Mouse (Mus musculus) urinary bladder, adult 2 months (tissue): ENCODE results near the gene Magi3. TPM values are rescaled to one million over a fixed set of nuclear protein-coding genes. Genes with fewer than 3 reads are reported as not detected.

Experiments
- DNase-seq: peaks from one replicate; pipeline ENCODE4 v3.0.0; 2022; ENCODE audit warnings: low spot score
- polyA plus RNA-seq: library from polyadenylated mRNA; depleted of rRNA; stranded (reverse); fragments of >200 nt; gene quantifications from 2 replicates; pipeline ENCODE4 v1.2.3, GENCODE M21; 2012; rRNA removed

Magi3 gene
- 19.4 and 21.3 TPM in 2 replicates for polyA plus RNA-seq

DNA sequence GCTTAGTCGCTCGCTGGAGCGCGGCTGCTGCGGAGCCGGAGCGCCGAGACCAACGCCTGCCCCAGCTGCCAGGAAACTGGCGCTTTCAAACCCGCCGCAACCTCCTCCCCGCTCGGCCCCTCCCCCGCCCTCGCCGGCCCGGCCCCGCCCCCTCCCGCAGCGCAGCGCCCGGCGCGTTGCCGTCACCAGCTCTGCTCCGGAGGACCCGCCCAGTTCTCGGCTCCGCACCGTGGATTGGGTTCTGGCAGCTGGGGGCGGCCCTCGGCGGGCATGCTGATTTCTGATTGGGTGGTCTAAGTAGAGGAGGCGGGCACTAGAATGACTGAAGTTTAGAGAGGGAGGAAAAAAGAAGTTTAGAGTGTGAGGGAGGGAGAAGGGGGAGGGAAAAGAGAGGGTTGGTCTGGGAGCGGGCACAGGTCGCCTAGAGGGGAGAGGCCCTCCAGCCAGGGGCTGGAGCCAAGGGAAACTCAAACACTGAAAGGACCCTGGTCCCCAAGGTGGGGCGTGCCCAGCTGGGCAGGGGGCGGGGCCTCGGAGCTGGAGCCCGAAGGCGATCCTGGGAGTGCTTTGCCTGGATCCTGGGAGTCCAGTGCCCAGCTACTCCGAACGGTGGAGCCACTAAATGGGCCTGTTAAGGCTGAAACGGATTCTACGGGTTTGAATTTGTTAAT is at the start of gene Magi3:
TSS of gene Magi3 (minus strand) at position 80 of the 671 bp plus-strand sequence.
- peak; percentile 94 for DNase-seq

DNA sequence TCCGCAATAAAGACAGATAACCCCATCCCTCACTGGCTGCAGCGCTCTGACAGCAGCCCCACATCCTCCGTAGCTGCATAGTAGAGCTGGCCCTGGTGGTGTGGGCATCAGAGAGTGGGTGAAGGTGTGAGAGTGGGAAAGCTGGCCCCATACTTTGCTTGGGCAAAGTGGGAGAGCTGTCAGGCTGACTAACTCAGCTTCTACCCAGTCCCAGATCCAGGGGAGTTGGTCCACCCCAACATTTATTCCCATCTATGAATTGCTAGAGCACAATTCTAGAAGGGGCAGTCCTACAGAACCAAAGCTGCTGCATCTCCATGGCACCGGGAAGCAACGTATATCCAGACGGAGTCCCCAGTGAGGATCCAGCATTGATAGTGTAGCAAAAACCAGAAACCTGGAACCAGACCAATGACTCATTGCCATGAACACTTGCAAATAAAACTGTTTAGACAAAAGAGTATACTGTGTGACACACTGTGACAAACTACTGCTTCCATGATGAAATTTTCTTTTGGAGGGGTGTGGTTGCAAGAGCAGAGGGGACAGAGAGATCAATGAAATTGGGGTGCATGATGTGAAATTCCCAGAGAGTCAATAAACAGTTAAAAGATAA is 44.5 kb upstream of the Magi3 start:
- DNase-seq, result no peak

DNA sequence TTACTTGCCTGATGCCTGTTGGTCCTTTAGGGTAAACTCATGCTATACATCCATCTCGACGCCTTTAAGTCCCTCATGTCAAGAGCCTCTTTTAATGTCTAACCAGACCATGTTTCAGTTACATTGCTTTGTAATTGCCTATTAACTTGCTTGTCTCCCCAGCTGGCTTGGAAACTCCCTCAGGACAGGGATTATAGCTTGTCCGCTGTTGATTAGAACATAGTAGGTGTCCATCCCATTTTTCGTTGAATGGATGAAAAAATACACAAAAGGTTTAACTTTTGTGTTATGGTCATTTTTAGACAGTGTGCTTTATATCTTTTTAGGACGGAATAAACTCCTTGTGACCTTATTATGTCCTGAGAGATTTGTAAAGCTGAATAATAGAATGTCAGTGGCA is 40.0 kb upstream of the Magi3 start:
- DNase-seq, result no peak

GRCm38 (mm10) chr3:104259168-104259567 is 39.0 kb upstream of the Magi3 start:
- no peak for DNase-seq

DNA sequence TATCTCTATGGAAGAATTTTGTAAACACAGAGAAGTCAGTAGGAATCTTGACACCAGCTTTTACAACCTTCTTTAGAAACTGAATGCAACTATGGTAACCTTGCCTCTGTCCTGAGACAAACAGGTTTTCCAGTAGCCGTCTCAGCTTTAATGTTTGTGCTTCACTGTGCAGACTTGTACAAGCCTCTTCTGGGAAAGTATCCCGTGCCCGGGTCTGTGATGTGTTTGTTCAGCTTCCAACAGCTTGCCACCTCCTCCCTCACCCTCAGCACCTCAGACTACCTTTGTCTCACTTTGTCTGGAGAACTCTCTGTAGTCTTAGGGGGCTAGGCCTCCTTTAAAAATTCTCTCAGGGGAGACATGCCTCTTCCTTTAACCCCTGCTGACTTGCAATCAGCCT is 36.9 kb upstream of the Magi3 start:
- DNase-seq, result no peak

GRCm38 (mm10) chr3:104253760-104254159 is 33.6 kb upstream of the Magi3 start:
- DNase-seq, result no peak

DNA sequence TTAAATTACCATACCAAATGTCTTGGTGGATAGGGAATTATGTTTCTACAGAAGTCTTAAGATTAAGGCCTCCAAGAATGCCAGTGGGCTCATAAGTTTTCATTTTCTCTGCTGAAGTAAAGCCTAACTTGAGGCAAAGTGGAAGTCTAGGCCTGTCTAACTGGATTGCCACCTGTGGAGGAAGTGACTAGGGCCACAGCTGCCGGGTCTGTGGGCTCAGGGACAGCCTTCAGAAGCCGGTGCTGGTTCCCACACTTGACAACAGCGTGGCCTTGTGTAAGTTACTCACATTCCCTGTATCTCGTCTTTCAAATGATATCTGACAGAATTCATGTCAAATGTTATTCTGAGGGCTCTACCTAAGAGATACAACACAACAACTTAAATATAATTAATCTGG is 27.7 kb upstream of the Magi3 start:
- no peak for DNase-seq

- DNase-seq, result no peak
Measured at GRCm38 (mm10) chr3:104247057-104247456, 26.9 kb upstream of the Magi3 start.

- no peak for DNase-seq
Measured at GRCm38 (mm10) chr3:104244373-104244772, 24.2 kb upstream of the Magi3 start.

DNA sequence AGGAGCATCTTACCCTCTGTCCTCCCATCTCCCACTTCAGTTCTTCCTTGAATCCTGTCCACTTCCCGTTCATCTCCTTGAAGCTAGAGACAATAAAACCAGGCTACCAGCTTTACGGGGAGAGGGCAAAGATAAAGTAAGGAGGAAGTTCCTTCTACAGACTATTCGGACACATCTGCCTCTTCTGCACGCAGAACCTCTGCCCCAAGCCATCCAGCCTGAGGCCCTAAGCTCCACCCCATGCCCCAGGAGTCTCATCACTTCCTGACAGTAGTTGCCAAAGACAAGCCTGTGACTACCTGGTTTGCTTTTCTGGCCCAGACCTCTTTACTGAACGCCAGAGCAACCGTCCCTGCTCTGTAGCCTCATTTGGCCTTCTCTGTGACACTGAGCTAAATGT is 23.8 kb upstream of the Magi3 start:
- no peak for DNase-seq

DNA sequence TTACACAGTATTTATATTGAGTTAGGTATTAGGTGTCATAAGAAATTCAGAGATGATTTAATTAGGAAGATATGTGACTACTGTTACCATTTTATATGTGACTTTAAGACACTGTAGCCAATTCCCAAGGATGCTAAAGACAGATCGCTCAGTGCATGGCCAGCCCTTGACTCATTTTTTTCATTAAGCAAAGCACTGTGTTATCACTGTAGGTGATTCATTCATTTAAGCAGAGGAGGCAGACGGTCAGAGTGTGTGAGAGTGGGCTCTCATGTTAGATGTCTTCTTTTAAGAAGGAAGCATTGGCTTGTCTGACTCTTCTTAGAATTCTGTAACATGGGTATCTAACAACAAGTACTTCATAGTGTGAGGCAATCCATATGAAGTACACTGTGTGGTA is 19.6 kb upstream of the Magi3 start:
- DNase-seq, result no peak

GRCm38 (mm10) chr3:104239376-104239775 is 19.2 kb upstream of the Magi3 start:
- DNase-seq, result no peak

DNA sequence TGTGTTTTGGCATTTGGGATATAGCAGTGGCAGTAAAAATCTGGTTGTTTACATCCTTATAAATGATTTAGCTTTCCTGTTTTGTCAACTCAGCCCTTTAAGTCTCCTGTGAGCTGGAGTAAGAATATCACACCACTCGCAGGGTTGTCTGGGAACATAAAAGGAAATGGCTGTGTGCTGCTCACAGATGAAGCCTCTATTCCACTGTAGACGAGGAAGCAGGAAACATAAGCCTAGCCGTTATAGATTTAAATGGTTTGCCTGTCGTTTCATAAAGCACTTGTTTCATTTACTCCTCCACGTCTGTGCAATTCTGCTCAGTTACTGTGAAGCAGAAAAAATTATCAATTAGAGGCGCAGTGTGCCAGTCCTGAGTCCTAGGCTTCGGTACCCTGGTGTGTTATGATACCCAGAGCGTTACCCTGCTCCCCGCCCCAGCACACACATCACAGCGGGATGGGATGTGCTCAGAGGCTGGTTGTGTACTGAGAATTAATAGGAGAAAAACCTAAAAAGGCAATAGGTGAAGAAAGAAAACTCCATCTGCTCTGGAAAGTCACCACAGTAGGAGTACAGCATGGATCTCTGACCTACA is 17.8 kb upstream of the Magi3 start:
- DNase-seq, result no peak

GRCm38 (mm10) chr3:104236029-104236428 is 15.9 kb upstream of the Magi3 start:
- DNase-seq, result no peak

DNA sequence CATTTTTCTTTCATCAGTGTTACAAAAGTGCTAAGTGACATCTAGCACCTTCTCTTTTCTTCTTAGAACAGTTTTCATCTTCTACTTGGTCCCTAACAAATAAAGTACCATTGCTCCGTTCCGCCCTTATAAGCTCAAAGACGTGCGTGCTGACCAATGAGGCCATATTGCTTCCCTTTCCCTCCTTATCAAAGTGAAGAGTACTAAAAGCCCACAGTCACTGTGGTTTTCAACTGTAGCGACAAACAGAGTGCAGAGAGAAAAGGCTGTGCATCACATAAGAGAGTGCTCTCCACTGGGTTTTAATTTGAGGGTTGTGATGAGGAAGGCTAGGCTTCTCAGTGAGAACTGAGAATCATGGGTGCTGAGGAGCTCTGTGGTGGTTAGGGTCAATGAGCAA is 14.9 kb upstream of the Magi3 start:
- DNase-seq, result no peak

DNA sequence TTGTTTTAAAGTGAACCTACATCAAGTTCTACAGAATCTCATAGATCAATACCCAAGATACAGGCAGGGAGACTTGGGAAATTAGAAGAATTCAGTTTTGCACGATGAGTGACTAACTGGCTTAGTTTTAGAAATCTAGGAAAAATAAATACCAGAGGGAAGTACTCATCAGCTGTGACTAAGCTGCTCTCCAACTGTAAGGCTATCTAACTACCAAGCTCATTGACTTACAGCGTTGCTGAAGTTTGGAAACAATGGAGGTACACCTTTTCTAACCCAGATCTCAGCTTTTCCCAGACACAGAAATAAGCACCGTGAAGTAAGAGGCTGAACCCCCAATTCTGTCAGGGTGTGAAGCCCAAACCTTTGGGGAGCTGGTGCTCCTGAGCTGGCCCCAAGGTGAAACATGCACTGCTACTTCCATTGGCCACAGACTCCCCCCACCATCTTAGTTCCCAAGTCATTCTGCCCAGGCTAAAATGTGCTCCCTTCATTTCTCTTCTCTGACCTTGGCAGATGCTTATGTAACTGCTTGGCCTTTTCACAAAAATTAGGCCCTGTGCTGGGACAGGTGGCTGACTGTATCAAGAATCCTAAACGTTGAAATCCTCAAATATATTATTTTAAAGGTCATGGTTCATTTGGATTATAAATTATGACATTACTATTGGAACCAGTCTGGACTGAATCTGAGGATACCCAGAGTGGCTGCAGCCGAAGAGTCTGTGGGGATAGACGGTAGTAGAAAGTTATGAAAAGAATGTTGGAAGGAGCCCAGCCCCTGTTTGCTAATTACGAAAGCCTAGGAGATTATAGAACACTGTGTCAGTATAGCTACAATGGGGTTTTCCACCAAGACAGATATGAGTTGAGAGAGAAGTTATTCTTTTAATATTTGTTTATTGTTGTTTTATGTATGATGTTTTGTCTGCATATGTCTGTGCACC is 13.5 kb upstream of the Magi3 start:
- DNase-seq, result no peak

DNA sequence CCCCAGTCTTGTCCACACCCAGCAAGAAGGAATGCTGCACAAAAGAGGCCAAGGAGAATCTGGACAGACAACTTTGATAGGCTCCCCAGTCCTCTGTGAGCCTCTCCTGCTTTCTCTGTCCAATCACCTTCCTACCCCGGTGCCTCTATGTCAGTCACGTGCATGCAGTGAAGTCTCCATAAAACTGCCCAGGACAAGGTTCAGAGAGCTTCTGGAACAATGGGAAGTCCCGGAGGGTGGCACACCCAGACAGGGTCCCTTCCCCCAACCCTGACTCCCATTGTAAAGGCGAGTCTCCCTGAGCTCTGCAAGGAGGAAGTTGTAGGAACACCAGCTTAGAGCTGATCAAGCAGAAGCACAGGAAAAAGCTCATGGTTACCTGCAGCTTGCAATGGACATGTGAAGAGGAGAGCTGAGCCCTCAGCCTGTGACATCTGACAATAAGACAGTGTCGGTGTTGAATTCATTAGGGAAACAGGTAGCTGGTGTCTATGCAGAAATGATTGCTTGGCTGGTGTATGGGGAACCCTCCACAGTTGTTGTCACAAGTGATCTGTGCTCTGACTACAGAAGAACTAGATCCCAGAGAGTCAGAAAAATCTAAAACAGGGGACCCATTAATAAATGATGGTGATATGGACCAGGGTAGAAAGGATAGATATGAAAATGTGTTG is 7.4 kb upstream of the Magi3 start:
- DNase-seq, result no peak

GRCm38 (mm10) chr3:104226731-104227130 is 6.6 kb upstream of the Magi3 start:
- DNase-seq, result no peak

GRCm38 (mm10) chr3:104221156-104221555 is 982 bp upstream of the Magi3 start:
- no peak for DNase-seq

GRCm38 (mm10) chr3:104219531-104220294 is 461 bp downstream of the Magi3 start:
- DNase-seq, result peak; percentile 68

DNA sequence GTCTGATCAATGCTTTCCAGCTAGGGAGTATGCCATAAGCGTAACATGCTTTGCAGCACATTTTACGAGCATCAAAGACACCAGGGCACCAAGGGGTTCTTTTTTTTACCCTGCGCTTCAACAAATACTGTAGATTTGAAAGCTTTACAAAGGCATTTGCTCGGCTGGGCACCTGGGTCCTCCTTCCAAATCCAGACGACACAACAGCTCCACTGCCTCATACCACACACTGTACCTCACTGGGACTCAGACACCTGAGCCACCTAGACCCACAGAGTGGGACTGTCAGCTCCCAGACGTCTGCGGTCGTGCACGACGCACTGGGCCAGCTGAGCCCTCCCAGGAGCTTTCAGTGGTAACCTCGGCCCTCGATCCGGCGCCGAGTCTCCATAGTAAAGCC is 1.2 kb downstream of the Magi3 start:
- DNase-seq, result peak; percentile 31
